Comparison of ENCODE assay signal across 8 mouse cellular contexts in the genomic region with DNA sequence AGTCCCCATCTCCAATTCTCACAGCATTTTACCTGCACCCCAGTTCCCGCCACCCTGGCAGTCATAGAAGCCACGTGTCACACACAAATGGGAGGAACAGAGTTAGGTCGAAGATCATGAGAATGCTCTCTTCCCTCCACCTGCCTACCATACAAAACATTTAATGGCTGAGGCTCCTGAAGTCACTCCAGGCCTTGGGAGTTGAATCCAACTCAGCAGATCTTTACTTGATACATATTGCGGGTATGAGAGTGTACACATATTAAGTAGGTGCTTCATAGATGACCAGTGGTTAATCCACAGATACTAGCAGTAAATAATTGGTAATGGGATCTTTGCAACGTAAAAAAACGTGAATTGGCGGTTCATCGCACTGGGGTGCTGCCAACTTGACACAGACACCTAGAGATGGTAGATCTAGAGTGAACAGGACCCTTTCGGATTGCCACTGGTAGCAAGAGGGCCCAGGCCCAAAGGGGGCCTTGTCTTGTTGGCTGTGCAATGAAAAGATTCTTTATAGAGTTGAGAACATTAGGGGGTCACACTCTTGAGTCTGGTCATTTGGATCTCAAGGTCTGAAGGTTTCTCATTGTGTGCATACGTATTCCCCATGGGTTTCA. TPM values are rescaled to one million over a fixed set of nuclear protein-coding genes. Genes with fewer than 3 reads are reported as not detected.
A peak's percentile ranks its signal among the peaks of the same experiment; 100 is the strongest.
DNase-seq lines count a peak whose midpoint lies in the region; ATAC-seq lines count a peak whose summit lies in the region.

No protein-coding gene starts in this region.

- no peaks in the 10 kb centered on the region for H3K36me3 ChIP-seq in neural tube, embryonic 11.5 days (ENCODE audit: control insufficient read depth, insufficient read depth, low read length)
- H3K36me3 ChIP-seq in hindbrain, embryonic 11.5 days (ENCODE audit: control insufficient read depth, insufficient read depth, low read length) = no peaks in the 10 kb centered on the region
- H3K36me3 ChIP-seq in midbrain, embryonic 14.5 days (ENCODE audit: control insufficient read depth, insufficient read depth, low read length) = no peaks in the 10 kb centered on the region

- DNase-seq in neural tube, embryonic 11.5 days (ENCODE audit: low spot score) = no peak
- DNase-seq in neural tube, embryonic 10.5 days (ENCODE audit: extremely low spot score, low spot score) = no peak
- DNase-seq in cerebellum, postnatal 25 days = peak; percentile 11 to 14
- DNase-seq in hindbrain, embryonic 11.5 days (ENCODE audit: low spot score) = no peak
- DNase-seq in midbrain, embryonic 14.5 days = no peak
- no peak for DNase-seq in urinary bladder, adult 2 months (ENCODE audit: low spot score)
- DNase-seq in spleen, adult 18-20 months = no peak
- DNase-seq in left cerebral cortex, adult 11 months (ENCODE audit: low spot score) = no peak

- H3K4me2 ChIP-seq in neural tube, embryonic 11.5 days (ENCODE audit: low read depth) = peak overlapping the region; percentile 64
- peak overlapping the region; percentile 57 for H3K4me2 ChIP-seq in hindbrain, embryonic 11.5 days (replicated peaks; ENCODE audit: low read depth, low read length)
- H3K4me2 ChIP-seq in midbrain, embryonic 14.5 days (ENCODE audit: low read length) = peak overlapping the region; percentile 67

- 67% methylated on average over 10 of the region's 10 CpGs for WGBS in neural tube, embryonic 11.5 days
- 65% methylated on average over 10 of the region's 10 CpGs for WGBS in hindbrain, embryonic 11.5 days
- 67% methylated on average over 10 of the region's 10 CpGs for WGBS in midbrain, embryonic 14.5 days

- peak overlapping the region; percentile 62 for H3K9ac ChIP-seq in neural tube, embryonic 11.5 days (ENCODE audit: low read length)
- H3K9ac ChIP-seq in hindbrain, embryonic 11.5 days (ENCODE audit: low read depth, low read length) = peak overlapping the region; percentile 70
- peak overlapping the region; percentile 67 for H3K9ac ChIP-seq in midbrain, embryonic 14.5 days (replicated peaks; ENCODE audit: low read length)

- 0 out of 2 replicates have a peak, but pooled peaks have one; percentile 7 for ATAC-seq in neural tube, embryonic 11.5 days (ENCODE audit: insufficient read depth, low FRiP score, low TSS enrichment)
- ATAC-seq in hindbrain, embryonic 11.5 days (ENCODE audit: low FRiP score) = no peak
- no peak for ATAC-seq in midbrain, embryonic 14.5 days (ENCODE audit: low FRiP score, low TSS enrichment)

- peak overlapping the region; percentile 65 for H3K4me3 ChIP-seq in neural tube, embryonic 11.5 days (ENCODE audit: low read depth, low read length)
- peak overlapping the region; percentile 52 for H3K4me3 ChIP-seq in hindbrain, embryonic 11.5 days (ENCODE audit: low read depth, low read length)
- H3K4me3 ChIP-seq in midbrain, embryonic 14.5 days (replicated peaks; ENCODE audit: low read depth, low read length) = peak overlapping the region; percentile 64

- H3K4me1 ChIP-seq in neural tube, embryonic 11.5 days (ENCODE audit: control insufficient read depth, insufficient read depth, low read length) = peaks cover 20% of the 10 kb centered on the region
- H3K4me1 ChIP-seq in hindbrain, embryonic 11.5 days (replicated peaks; ENCODE audit: control insufficient read depth, insufficient read depth, low read length) = no peaks in the 10 kb centered on the region; the same call in 1 of the 2 replicates
- H3K4me1 ChIP-seq in midbrain, embryonic 14.5 days (ENCODE audit: control insufficient read depth, insufficient read depth, low read length) = peaks cover 9% of the 10 kb centered on the region

- no peak overlapping the region for H3K27ac ChIP-seq in neural tube, embryonic 11.5 days (ENCODE audit: low read depth, low read length)
- no peak overlapping the region for H3K27ac ChIP-seq in hindbrain, embryonic 11.5 days (ENCODE audit: low read depth, low read length)
- no peak overlapping the region for H3K27ac ChIP-seq in midbrain, embryonic 14.5 days (replicated peaks; ENCODE audit: low read depth, low read length)

- no peaks in the 10 kb centered on the region for H3K9me3 ChIP-seq in neural tube, embryonic 11.5 days (ENCODE audit: control insufficient read depth, low read length)
- no peaks in the 10 kb centered on the region for H3K9me3 ChIP-seq in hindbrain, embryonic 11.5 days (ENCODE audit: control insufficient read depth, low read length)
- H3K9me3 ChIP-seq in midbrain, embryonic 14.5 days (ENCODE audit: control insufficient read depth, low read length) = no peaks in the 10 kb centered on the region

- H3K27me3 ChIP-seq in neural tube, embryonic 11.5 days (ENCODE audit: control insufficient read depth, insufficient read depth, low read length) = no peaks in the 10 kb centered on the region
- no peaks in the 10 kb centered on the region for H3K27me3 ChIP-seq in hindbrain, embryonic 11.5 days (ENCODE audit: control insufficient read depth, insufficient read depth, low read length)
- H3K27me3 ChIP-seq in midbrain, embryonic 14.5 days (ENCODE audit: control insufficient read depth, insufficient read depth, low read length) = no peaks in the 10 kb centered on the region

RNA-seq across cellular contexts. Expression of a gene that starts 0.6 kb away (rescaled TPM):
- polyA plus RNA-seq in neural tube, embryonic 11.5 days (2014; fragmentation: Nextera tagmentation; extraction: Ambion mirVana) = 16.9 and 19.9 TPM in 2 replicates
- 21.7 and 24.2 TPM in 2 replicates for polyA plus RNA-seq in hindbrain, embryonic 11.5 days (2014; fragmentation: Nextera tagmentation; extraction: Ambion mirVana)
- polyA plus RNA-seq in midbrain, embryonic 14.5 days (2014; fragmentation: Nextera tagmentation; extraction: Ambion mirVana) = 10.4 and 15.7 TPM in 2 replicates
- polyA plus RNA-seq in urinary bladder, adult 2 months (2012; rRNA removed) = 6.8 and 7.9 TPM in 2 replicates

Comparison
In these comparisons a context has a peak if more than half of its experiments do, and no peak if none do; other contexts are left out.
1. DNase-seq: peak in cerebellum, postnatal 25 days (2 of 2); none in neural tube, embryonic 11.5 days (single experiment), neural tube, embryonic 10.5 days (single experiment), hindbrain, embryonic 11.5 days (single experiment), midbrain, embryonic 14.5 days (single experiment), urinary bladder, adult 2 months (single experiment), spleen, adult 18-20 months (0 of 2) and left cerebral cortex, adult 11 months (single experiment).
2. Peak in every context shown above with its lines, with median percentiles within 50 percentile points of each other: H3K4me2 ChIP-seq, H3K4me3 ChIP-seq and H3K9ac ChIP-seq.